Comparison of ENCODE assay signal across 26 mouse cellular contexts in the genomic region with DNA sequence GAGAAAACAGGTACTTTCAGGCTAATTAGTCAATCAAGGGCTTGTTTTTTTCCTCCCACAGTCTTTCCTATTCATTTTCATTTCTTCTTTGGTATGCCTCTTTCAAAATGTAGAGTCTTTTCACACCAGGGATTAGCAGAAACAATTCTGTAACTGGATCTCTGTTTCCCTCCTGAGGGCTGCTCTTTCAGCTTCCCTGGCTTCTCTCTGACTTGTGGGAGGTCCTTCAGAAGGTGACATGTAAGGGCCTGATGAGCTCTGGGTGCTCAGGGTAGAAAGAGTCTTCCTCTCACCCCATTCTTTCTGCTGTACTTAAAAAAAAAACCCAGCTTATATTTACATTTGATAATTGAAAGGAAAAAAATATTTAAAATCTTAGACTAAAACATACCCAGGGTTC.
DNase-seq lines count a peak whose midpoint lies in the region; ATAC-seq and TF ChIP-seq lines count a peak whose summit lies in the region.
"Had no signal": no experiment of that assay in that cellular context is flagged by ENCODE, and none has a peak within 500 bp of the region (broad histone marks: within the 10 kb centered on the region; RNA-seq: fewer than 3 reads in every experiment).

No protein-coding gene starts in this region.

- DNase-seq in heart, adult 11 months: peak; percentile 1
- no peak for DNase-seq in heart, embryonic 10.5 days (ENCODE audit: low spot score)
- no peak for DNase-seq in lung, adult 2 months
- DNase-seq in embryonic facial prominence, embryonic 14.5 days (ENCODE audit: low spot score): peak; percentile 65
- no peak for DNase-seq in B cell, adult 2 months
- DNase-seq: adrenal gland, adult 8-10 months; adrenal gland, postnatal 14 days; adrenal gland, postnatal 36 days; cerebellum, adult 11-12 months; cerebellum, adult 2 months; cerebellum, adult 9-10 months; cerebellum, postnatal 10 days; cerebellum, postnatal 25 days had no signal

- H3K9ac ChIP-seq in lung, embryonic 16.5 days (ENCODE audit: low read length): no peak overlapping the region
- H3K9ac ChIP-seq in embryonic facial prominence, embryonic 14.5 days (ENCODE audit: low read depth, low read length): no peak overlapping the region
- H3K9ac ChIP-seq: embryonic facial prominence, embryonic 12.5 days; embryonic facial prominence, embryonic 15.5 days; forebrain, embryonic 12.5 days had no signal

- H3K4me3 ChIP-seq in heart, embryonic 10.5 days: no peak overlapping the region
- no peak overlapping the region for H3K4me3 ChIP-seq in lung, embryonic 16.5 days (ENCODE audit: low read length)
- no peak overlapping the region for H3K4me3 ChIP-seq in lung, adult 2 months (replicated peaks; ENCODE audit: extremely low read depth, low read depth, low read length)
- H3K4me3 ChIP-seq in embryonic facial prominence, embryonic 14.5 days (ENCODE audit: low read depth, low read length): no peak overlapping the region
- H3K4me3 ChIP-seq: embryonic facial prominence, embryonic 12.5 days; embryonic facial prominence, embryonic 15.5 days; erythroblast, embryonic 14.5 days; forebrain, embryonic 10.5 days; forebrain, embryonic 12.5 days had no signal

- TF ChIP-seq POLR2A in lung, adult 2 months (IDR thresholded peaks at IDR 0.05; ENCODE audit: borderline replicate concordance, extremely low read depth, low read depth, low read length): no peak

- no peaks in the 10 kb centered on the region for H3K4me1 ChIP-seq in heart, embryonic 10.5 days
- H3K4me1 ChIP-seq in lung, embryonic 16.5 days (replicated peaks; ENCODE audit: control insufficient read depth, insufficient read depth, low read length): peaks cover 28% of the 10 kb centered on the region
- peaks cover 8% of the 10 kb centered on the region for H3K4me1 ChIP-seq in lung, adult 2 months (ENCODE audit: control insufficient read depth, insufficient read depth, low read length)
- 0 out of 2 replicates have a peak, but pooled peaks cover 5% of the 10 kb centered on the region for H3K4me1 ChIP-seq in embryonic facial prominence, embryonic 14.5 days (ENCODE audit: control insufficient read depth, insufficient read depth, low read length)

- H3K9me3 ChIP-seq in heart, embryonic 10.5 days: no peaks in the 10 kb centered on the region
- H3K9me3 ChIP-seq in lung, embryonic 16.5 days (ENCODE audit: control insufficient read depth, low read length): no peaks in the 10 kb centered on the region
- H3K9me3 ChIP-seq in embryonic facial prominence, embryonic 14.5 days (ENCODE audit: control insufficient read depth, low read length): no peaks in the 10 kb centered on the region
- H3K9me3 ChIP-seq: embryonic facial prominence, embryonic 12.5 days; embryonic facial prominence, embryonic 15.5 days; forebrain, embryonic 10.5 days; forebrain, embryonic 12.5 days had no signal

- no peaks in the 10 kb centered on the region for H3K27me3 ChIP-seq in heart, embryonic 10.5 days (ENCODE audit: insufficient read depth, poor library complexity, severe bottlenecking)
- no peaks in the 10 kb centered on the region for H3K27me3 ChIP-seq in lung, embryonic 16.5 days (ENCODE audit: control insufficient read depth, insufficient read depth, low read depth, low read length)
- H3K27me3 ChIP-seq in embryonic facial prominence, embryonic 14.5 days (replicated peaks; ENCODE audit: control insufficient read depth, insufficient read depth, low read length): no peaks in the 10 kb centered on the region
- H3K27me3 ChIP-seq: CH12.LX; embryonic facial prominence, embryonic 12.5 days; embryonic facial prominence, embryonic 15.5 days; forebrain, embryonic 12.5 days; Patski had no signal

- no peak overlapping the region for H3K4me2 ChIP-seq in lung, embryonic 16.5 days (ENCODE audit: low read depth, low read length)
- no peak overlapping the region for H3K4me2 ChIP-seq in embryonic facial prominence, embryonic 14.5 days (ENCODE audit: low read depth, low read length)
- H3K4me2 ChIP-seq: embryonic facial prominence, embryonic 12.5 days; embryonic facial prominence, embryonic 15.5 days; forebrain, embryonic 12.5 days had no signal

- no peak for ATAC-seq in lung, embryonic 16.5 days (ENCODE audit: low read depth)
- ATAC-seq in embryonic facial prominence, embryonic 14.5 days (ENCODE audit: low read depth): peak; percentile 72; the same call in 1 of the 2 replicates
- ATAC-seq: activated CD4-positive, CD25-positive, alpha-beta regulatory T cell, adult 4 months; CD4-positive, CD25-positive, alpha-beta regulatory T cell, adult 4 months; forebrain, embryonic 14.5 days; forebrain, embryonic 16.5 days; Patski had no signal

- no peak overlapping the region for H3K27ac ChIP-seq in heart, embryonic 10.5 days
- peak overlapping the region; percentile 81 for H3K27ac ChIP-seq in lung, embryonic 16.5 days (ENCODE audit: low read length)
- no peak overlapping the region for H3K27ac ChIP-seq in embryonic facial prominence, embryonic 14.5 days (replicated peaks; ENCODE audit: low read depth, low read length)
- H3K27ac ChIP-seq: embryonic facial prominence, embryonic 12.5 days; embryonic facial prominence, embryonic 15.5 days; forebrain, embryonic 10.5 days; forebrain, embryonic 12.5 days had no signal

- TF ChIP-seq CTCF in lung, adult 2 months (IDR thresholded peaks at IDR 0.05; ENCODE audit: insufficient read depth, low read length): no peak

- no peaks in the 10 kb centered on the region for H3K36me3 ChIP-seq in heart, embryonic 10.5 days
- no peaks in the 10 kb centered on the region for H3K36me3 ChIP-seq in lung, embryonic 16.5 days (ENCODE audit: control insufficient read depth, insufficient read depth, low read length)
- H3K36me3 ChIP-seq in embryonic facial prominence, embryonic 14.5 days (ENCODE audit: control insufficient read depth, insufficient read depth, low read length): no peaks in the 10 kb centered on the region
- H3K36me3 ChIP-seq: embryonic facial prominence, embryonic 12.5 days; embryonic facial prominence, embryonic 15.5 days; forebrain, embryonic 10.5 days; forebrain, embryonic 12.5 days; G1E had no signal

Comparison
In these comparisons a context has a peak if more than half of its experiments do, and no peak if none do; other contexts are left out.
1. DNase-seq: peak in heart, adult 11 months (single experiment) and embryonic facial prominence, embryonic 14.5 days (single experiment); none in heart, embryonic 10.5 days (single experiment), lung, adult 2 months (single experiment) and B cell, adult 2 months (0 of 2).